Comparison of ENCODE assay signal across 9 mouse cellular contexts in genomic region chr10:122680387-122681084, GRCm38 (mm10). TPM values are rescaled to one million over a fixed set of nuclear protein-coding genes. Genes with fewer than 3 reads are reported as not detected.
A peak's percentile ranks its signal among the peaks of the same experiment; 100 is the strongest.
DNase-seq lines count a peak whose midpoint lies in the region; ATAC-seq and TF ChIP-seq lines count a peak whose summit lies in the region.
"Had no signal": no experiment of that assay in that cellular context is flagged by ENCODE, and none has a peak within 500 bp of the region (broad histone marks: within the 10 kb centered on the region; RNA-seq: fewer than 3 reads in every experiment).

No protein-coding gene starts in this region.

- H3K4me3 ChIP-seq in cortical plate, adult 2 months (ENCODE audit: insufficient read depth, low read length) = peak overlapping the region; percentile 89

- TF ChIP-seq POLR2A in cortical plate, adult 2 months (IDR thresholded peaks at IDR 0.05; ENCODE audit: extremely low read depth, insufficient read depth, low read length) = 0 out of 2 replicates have a peak, but pooled peaks have one; percentile 13

- no peak for TF ChIP-seq CTCF in cortical plate, adult 2 months (IDR thresholded peaks at IDR 0.05; ENCODE audit: extremely low read depth, insufficient read depth, low read length)

- DNase-seq in adrenal gland, postnatal 25 days = peak; percentile 12
- peak; percentile 15 for DNase-seq in heart, adult 8-10 months (ENCODE audit: low spot score)
- peak; percentile 41 for DNase-seq in kidney, adult 18-20 months
- peak; percentile 72 to 85 for DNase-seq in left cerebral cortex, postnatal 14 days (ENCODE audit: low spot score in 2 of 2)
- peak; percentile 1 for DNase-seq in splenic B cell, adult 2 months (ENCODE audit: low read depth, low spot score)
- no peak for DNase-seq in spleen, postnatal 14 days (ENCODE audit: low spot score in 2 of 2)

- H3K36me3 ChIP-seq in splenic B cell, adult 2 months (ENCODE audit: control insufficient read depth, insufficient read depth, low read length, poor library complexity, severe bottlenecking) = no peaks in the 10 kb centered on the region

- no peaks in the 10 kb centered on the region for H3K27me3 ChIP-seq in splenic B cell, adult 2 months (ENCODE audit: control insufficient read depth, insufficient read depth, low read length, poor library complexity, severe bottlenecking)

- H3K4me1 ChIP-seq in cortical plate, adult 2 months (ENCODE audit: control insufficient read depth, insufficient read depth, low read length) = no peaks in the 10 kb centered on the region; the same call in none of the 2 replicates

- intact Hi-C loops in left cerebral cortex, postnatal 14 days (cut with DNase I) = loop anchor here (5.0 to 10.0 kb wide), 2 partner anchors 112 to 304 kb away; no protein-coding TSS in a partner anchor

- ATAC-seq in megakaryocyte progenitor cell, adult 5-6 weeks (replicated peaks; ENCODE audit: poor library complexity) = peak; percentile 26

- H3K27ac ChIP-seq in cortical plate, adult 2 months (ENCODE audit: insufficient read depth, low read length) = peak overlapping the region; percentile 27; the same call in 1 of the 2 replicates

RNA-seq across cellular contexts. Expression of gene Ppm1h, which starts 2.0 kb away (rescaled TPM):
- 32.2 and 39.7 TPM in 2 replicates for total RNA-seq in adrenal gland, postnatal 25 days (2021)
- polyA plus RNA-seq in cortical plate, adult 2 months (2012; rRNA removed) = 34.2 and 38.3 TPM in 2 replicates
- 1 to 10 TPM; 6.8 to 9.4 (median 7.2) TPM for total RNA-seq in heart, adult 8-10 months (2022)
- 10 to 100 TPM; 88.0 to 98.7 TPM for total RNA-seq in left cerebral cortex, postnatal 14 days (2021)
- 21.4 TPM in 2 replicates for total RNA-seq in megakaryocyte progenitor cell, adult 5-6 weeks (2015)
- 21.1 and 28.5 TPM in 2 replicates for total RNA-seq in megakaryocyte progenitor cell, adult 5-6 weeks (2017)
- polyA plus RNA-seq: erythroblast, embryonic 14.5 days had no signal

Comparison
In these comparisons a context has a peak if more than half of its experiments do, and no peak if none do; other contexts are left out.
1. DNase-seq: peak in adrenal gland, postnatal 25 days (single experiment), heart, adult 8-10 months (single experiment), kidney, adult 18-20 months (single experiment), left cerebral cortex, postnatal 14 days (2 of 2) and splenic B cell, adult 2 months (single experiment); none in spleen, postnatal 14 days (0 of 2).